Mouse (Mus musculus): ENCODE measurements around the gene Ppp1r12a. TPM values are rescaled to one million over a fixed set of nuclear protein-coding genes. Genes with fewer than 3 reads are reported as not detected.

Gene Ppp1r12a
- polyA plus RNA-seq, 1 experiment from 2014 or later = 84.1 TPM

- H3K27ac ChIP-seq (ENCODE audit: low read depth, low read length) = no peak overlapping the region
- H3K9me3 ChIP-seq (ENCODE audit: control insufficient read depth) = no peaks in the 10 kb centered on the region
- no peak overlapping the region for H3K4me2 ChIP-seq (replicated peaks; ENCODE audit: low read depth)
- H3K4me1 ChIP-seq (replicated peaks; ENCODE audit: control insufficient read depth, insufficient read depth, low read length) = no peaks in the 10 kb centered on the region
- no peaks in the 10 kb centered on the region for H3K27me3 ChIP-seq (replicated peaks; ENCODE audit: control insufficient read depth, insufficient read depth, low read length)
- no peak overlapping the region for H3K4me3 ChIP-seq (ENCODE audit: low read depth, low read length)
- no peak overlapping the region for H3K9ac ChIP-seq (ENCODE audit: low read depth, low read length)
- no peak for TF ChIP-seq CTCF (IDR thresholded peaks at IDR 0.05; ENCODE audit: low read depth)
- no peak for ATAC-seq
- H3K36me3 ChIP-seq (ENCODE audit: control insufficient read depth, insufficient read depth) = peaks cover 24% of the 10 kb centered on the region
- WGBS = 86% methylated on average over 6 of the region's 6 CpGs
Measured at GRCm38 (mm10) chr10:108282351-108282750, 120.4 kb downstream of the Ppp1r12a start.

GRCm38 (mm10) chr10:108283418-108283817, 121.4 kb downstream of the Ppp1r12a start:
- H3K9me3 ChIP-seq (ENCODE audit: control insufficient read depth) = no peaks in the 10 kb centered on the region
- no peak overlapping the region for H3K9ac ChIP-seq (ENCODE audit: low read depth, low read length)
- no peaks in the 10 kb centered on the region for H3K4me1 ChIP-seq (replicated peaks; ENCODE audit: control insufficient read depth, insufficient read depth, low read length)
- peaks cover 15% of the 10 kb centered on the region for H3K36me3 ChIP-seq (ENCODE audit: control insufficient read depth, insufficient read depth)
- no peak overlapping the region for H3K4me2 ChIP-seq (replicated peaks; ENCODE audit: low read depth)
- no peak for ATAC-seq
- TF ChIP-seq CTCF (IDR thresholded peaks at IDR 0.05; ENCODE audit: low read depth) = no peak
- WGBS = 87% methylated on average over 2 of the region's 2 CpGs
- H3K27ac ChIP-seq (ENCODE audit: low read depth, low read length) = no peak overlapping the region
- no peaks in the 10 kb centered on the region for H3K27me3 ChIP-seq (replicated peaks; ENCODE audit: control insufficient read depth, insufficient read depth, low read length)
- H3K4me3 ChIP-seq (ENCODE audit: low read depth, low read length) = no peak overlapping the region

- Histone ChIP-seq H3K9ac (ENCODE audit: low read depth, low read length) (no peak overlapping the region), H3K27me3 (replicated peaks; ENCODE audit: control insufficient read depth, insufficient read depth, low read length) (no peaks in the 10 kb centered on the region), H3K4me1 (replicated peaks; ENCODE audit: control insufficient read depth, insufficient read depth, low read length) (no peaks in the 10 kb centered on the region), H3K4me3 (ENCODE audit: low read depth, low read length) (no peak overlapping the region), H3K36me3 (ENCODE audit: control insufficient read depth, insufficient read depth) (peaks cover 15% of the 10 kb centered on the region), H3K27ac (ENCODE audit: low read depth, low read length) (no peak overlapping the region), H3K9me3 (ENCODE audit: control insufficient read depth) (no peaks in the 10 kb centered on the region), H3K4me2 (replicated peaks; ENCODE audit: low read depth) (no peak overlapping the region)
- no peak for TF ChIP-seq CTCF (IDR thresholded peaks at IDR 0.05; ENCODE audit: low read depth)
- 88% methylated on average over 4 of the region's 4 CpGs for WGBS
- ATAC-seq = no peak
Measured at GRCm38 (mm10) chr10:108283837-108284236, 121.8 kb downstream of the Ppp1r12a start.

GRCm38 (mm10) chr10:108284445-108284844, 122.5 kb downstream of the Ppp1r12a start:
- H3K4me1 ChIP-seq (replicated peaks; ENCODE audit: control insufficient read depth, insufficient read depth, low read length) = no peaks in the 10 kb centered on the region
- H3K4me2 ChIP-seq (replicated peaks; ENCODE audit: low read depth) = no peak overlapping the region
- no peak for TF ChIP-seq CTCF (IDR thresholded peaks at IDR 0.05; ENCODE audit: low read depth)
- H3K27me3 ChIP-seq (replicated peaks; ENCODE audit: control insufficient read depth, insufficient read depth, low read length) = no peaks in the 10 kb centered on the region
- no peak for ATAC-seq
- H3K4me3 ChIP-seq (ENCODE audit: low read depth, low read length) = no peak overlapping the region
- H3K27ac ChIP-seq (ENCODE audit: low read depth, low read length) = no peak overlapping the region
- no peaks in the 10 kb centered on the region for H3K9me3 ChIP-seq (ENCODE audit: control insufficient read depth)
- H3K36me3 ChIP-seq (ENCODE audit: control insufficient read depth, insufficient read depth) = peaks cover 14% of the 10 kb centered on the region
- H3K9ac ChIP-seq (ENCODE audit: low read depth, low read length) = no peak overlapping the region
- 93% methylated on average over 4 of the region's 4 CpGs for WGBS

GRCm38 (mm10) chr10:108284977-108285376, 123.0 kb downstream of the Ppp1r12a start:
- Histone ChIP-seq H3K4me3 (ENCODE audit: low read depth, low read length) (no peak overlapping the region), H3K27me3 (replicated peaks; ENCODE audit: control insufficient read depth, insufficient read depth, low read length) (no peaks in the 10 kb centered on the region), H3K9ac (ENCODE audit: low read depth, low read length) (no peak overlapping the region), H3K9me3 (ENCODE audit: control insufficient read depth) (no peaks in the 10 kb centered on the region), H3K36me3 (ENCODE audit: control insufficient read depth, insufficient read depth) (peaks cover 9% of the 10 kb centered on the region), H3K4me2 (replicated peaks; ENCODE audit: low read depth) (no peak overlapping the region), H3K27ac (ENCODE audit: low read depth, low read length) (no peak overlapping the region), H3K4me1 (replicated peaks; ENCODE audit: control insufficient read depth, insufficient read depth, low read length) (no peaks in the 10 kb centered on the region)
- 95% methylated on average over 5 of the region's 5 CpGs for WGBS
- ATAC-seq = no peak
- no peak for TF ChIP-seq CTCF (IDR thresholded peaks at IDR 0.05; ENCODE audit: low read depth)

GRCm38 (mm10) chr10:108286658-108287437, 124.9 kb downstream of the Ppp1r12a start:
- no peak for ATAC-seq
- 76% methylated on average over 11 of the region's 11 CpGs for WGBS
- H3K27me3 ChIP-seq (replicated peaks; ENCODE audit: control insufficient read depth, insufficient read depth, low read length) = no peaks in the 10 kb centered on the region
- no peaks in the 10 kb centered on the region for H3K9me3 ChIP-seq (ENCODE audit: control insufficient read depth)
- H3K4me3 ChIP-seq (ENCODE audit: low read depth, low read length) = no peak overlapping the region
- no peaks in the 10 kb centered on the region for H3K36me3 ChIP-seq (ENCODE audit: control insufficient read depth, insufficient read depth)
- no peak overlapping the region for H3K9ac ChIP-seq (ENCODE audit: low read depth, low read length)
- H3K4me1 ChIP-seq (replicated peaks; ENCODE audit: control insufficient read depth, insufficient read depth, low read length) = no peaks in the 10 kb centered on the region
- H3K4me2 ChIP-seq (replicated peaks; ENCODE audit: low read depth) = no peak overlapping the region
- no peak overlapping the region for H3K27ac ChIP-seq (ENCODE audit: low read depth, low read length)
- TF ChIP-seq CTCF (IDR thresholded peaks at IDR 0.05; ENCODE audit: low read depth) = no peak
